Mouse (Mus musculus): ENCODE data around the gene Atcay. TPM values are rescaled to one million over a fixed set of nuclear protein-coding genes. Genes with fewer than 3 reads are reported as not detected.

Gene Atcay
- total and polyA plus RNA-seq, 3 experiments, result 0.11 TPM; not detected in 2

DNA sequence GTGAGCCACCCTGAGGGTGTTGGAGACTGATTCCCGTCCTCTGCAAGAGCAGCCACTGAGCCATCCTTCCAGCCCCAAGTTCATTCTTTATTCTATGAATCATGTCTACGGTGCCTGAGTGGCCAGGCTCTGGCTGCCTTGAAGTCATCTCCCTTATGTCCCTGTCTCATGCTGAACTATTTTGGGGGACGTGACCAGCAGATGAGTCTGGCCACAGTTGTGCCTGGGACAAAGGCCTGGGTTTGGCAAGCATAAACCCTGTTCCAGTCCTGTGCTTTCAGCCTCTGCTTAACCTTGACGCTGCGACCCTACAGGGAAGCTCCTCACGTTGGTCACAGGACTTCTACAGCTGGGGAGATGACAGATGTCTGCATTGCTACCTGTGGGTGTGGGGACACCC is 33.3 kb downstream of the Atcay start:
- no peak for ATAC-seq (ENCODE audit: extremely low read depth, insufficient number of reproducible peaks, low FRiP score, poor library complexity, severe bottlenecking)
- H3K9me3 ChIP-seq (replicated peaks), result no peaks in the 10 kb centered on the region
- H3K27me3 ChIP-seq (ENCODE audit: insufficient read depth, low read length), result peaks cover 59% of the 10 kb centered on the region
- H3K4me3 ChIP-seq (ENCODE audit: low read depth, low read length), result no peak overlapping the region
- peaks cover 29% of the 10 kb centered on the region for H3K4me1 ChIP-seq (ENCODE audit: insufficient read depth, low read depth, low read length)
- peaks cover 9% of the 10 kb centered on the region for H3K36me3 ChIP-seq (replicated peaks)
- DNase-seq (ENCODE audit: low spot score), result no peak
- TF ChIP-seq GATA1 (IDR thresholded peaks at IDR 0.05; ENCODE audit: borderline replicate concordance, low read length) (no peak), CTCF (IDR thresholded peaks at IDR 0.05; ENCODE audit: low read depth, low read length) (no peak), GATA2 (IDR thresholded peaks at IDR 0.05; ENCODE audit: borderline replicate concordance, low read depth, low read length) (no peak), POLR2AphosphoS5 (IDR thresholded peaks at IDR 0.05; ENCODE audit: insufficient replicate concordance, low read depth, low read length) (no peak), TAL1 (conservative IDR thresholded peaks at IDR 0.05; ENCODE audit: low read depth, low read length) (no peak)

GRCm38 (mm10) chr10:81196470-81197065 is 34.1 kb downstream of the Atcay start:
- DNase-seq (ENCODE audit: low spot score) (no peak), ATAC-seq (ENCODE audit: extremely low read depth, insufficient number of reproducible peaks, low FRiP score, poor library complexity, severe bottlenecking) (no peak)
- Histone ChIP-seq H3K4me1 (ENCODE audit: insufficient read depth, low read depth, low read length) (peaks cover 36% of the 10 kb centered on the region), H3K4me3 (ENCODE audit: low read depth, low read length) (no peak overlapping the region), H3K36me3 (replicated peaks) (peaks cover 17% of the 10 kb centered on the region), H3K9me3 (replicated peaks) (no peaks in the 10 kb centered on the region), H3K27me3 (ENCODE audit: insufficient read depth, low read length) (peaks cover 57% of the 10 kb centered on the region)
- TF ChIP-seq CTCF (IDR thresholded peaks at IDR 0.05; ENCODE audit: low read depth, low read length), result no peak
- no peak for TF ChIP-seq POLR2AphosphoS5 (IDR thresholded peaks at IDR 0.05; ENCODE audit: insufficient replicate concordance, low read depth, low read length)
- no peak for TF ChIP-seq GATA2 (IDR thresholded peaks at IDR 0.05; ENCODE audit: borderline replicate concordance, low read depth, low read length)
- no peak for TF ChIP-seq TAL1 (conservative IDR thresholded peaks at IDR 0.05; ENCODE audit: low read depth, low read length)
- TF ChIP-seq GATA1 (IDR thresholded peaks at IDR 0.05; ENCODE audit: borderline replicate concordance, low read length), result no peak

GRCm38 (mm10) chr10:81195300-81195699 is 35.3 kb downstream of the Atcay start:
- Histone ChIP-seq H3K9me3 (replicated peaks) (no peaks in the 10 kb centered on the region), H3K4me3 (ENCODE audit: low read depth, low read length) (no peak overlapping the region), H3K4me1 (ENCODE audit: insufficient read depth, low read depth, low read length) (peaks cover 42% of the 10 kb centered on the region), H3K27me3 (ENCODE audit: insufficient read depth, low read length) (peaks cover 47% of the 10 kb centered on the region), H3K36me3 (replicated peaks) (peaks cover 29% of the 10 kb centered on the region)
- DNase-seq (ENCODE audit: low spot score), result no peak
- ATAC-seq (ENCODE audit: extremely low read depth, insufficient number of reproducible peaks, low FRiP score, poor library complexity, severe bottlenecking), result no peak
- no peak for TF ChIP-seq CTCF (IDR thresholded peaks at IDR 0.05; ENCODE audit: low read depth, low read length)
- no peak for TF ChIP-seq POLR2AphosphoS5 (IDR thresholded peaks at IDR 0.05; ENCODE audit: insufficient replicate concordance, low read depth, low read length)
- no peak for TF ChIP-seq GATA2 (IDR thresholded peaks at IDR 0.05; ENCODE audit: borderline replicate concordance, low read depth, low read length)
- TF ChIP-seq TAL1 (conservative IDR thresholded peaks at IDR 0.05; ENCODE audit: low read depth, low read length), result no peak
- no peak for TF ChIP-seq GATA1 (IDR thresholded peaks at IDR 0.05; ENCODE audit: borderline replicate concordance, low read length)

- Histone ChIP-seq H3K36me3 (replicated peaks) (peaks cover 39% of the 10 kb centered on the region), H3K9me3 (replicated peaks) (no peaks in the 10 kb centered on the region), H3K4me3 (ENCODE audit: low read depth, low read length) (no peak overlapping the region), H3K27me3 (ENCODE audit: insufficient read depth, low read length) (peaks cover 37% of the 10 kb centered on the region), H3K4me1 (ENCODE audit: insufficient read depth, low read depth, low read length) (peaks cover 50% of the 10 kb centered on the region)
- ATAC-seq (ENCODE audit: extremely low read depth, insufficient number of reproducible peaks, low FRiP score, poor library complexity, severe bottlenecking), result no peak
- DNase-seq (ENCODE audit: low spot score), result no peak
- TF ChIP-seq TAL1 (conservative IDR thresholded peaks at IDR 0.05; ENCODE audit: low read depth, low read length) (no peak), GATA2 (IDR thresholded peaks at IDR 0.05; ENCODE audit: borderline replicate concordance, low read depth, low read length) (no peak), CTCF (IDR thresholded peaks at IDR 0.05; ENCODE audit: low read depth, low read length) (no peak), POLR2AphosphoS5 (IDR thresholded peaks at IDR 0.05; ENCODE audit: insufficient replicate concordance, low read depth, low read length) (no peak), GATA1 (IDR thresholded peaks at IDR 0.05; ENCODE audit: borderline replicate concordance, low read length) (no peak)
Observed at GRCm38 (mm10) chr10:81193991-81194774, 36.5 kb downstream of the Atcay start.

GRCm38 (mm10) chr10:81192968-81193501 is 37.6 kb downstream of the Atcay start:
- H3K4me3 ChIP-seq (ENCODE audit: low read depth, low read length), result peak overlapping the region; percentile 75
- H3K27me3 ChIP-seq (ENCODE audit: insufficient read depth, low read length), result peaks cover 32% of the 10 kb centered on the region
- ATAC-seq (ENCODE audit: extremely low read depth, insufficient number of reproducible peaks, low FRiP score, poor library complexity, severe bottlenecking), result no peak
- 0 out of 2 replicates have a peak, but pooled peaks have one; percentile 74 for TF ChIP-seq POLR2AphosphoS5 (IDR thresholded peaks at IDR 0.05; ENCODE audit: insufficient replicate concordance, low read depth, low read length)
- no peak for TF ChIP-seq GATA2 (IDR thresholded peaks at IDR 0.05; ENCODE audit: borderline replicate concordance, low read depth, low read length)
- TF ChIP-seq TAL1 (conservative IDR thresholded peaks at IDR 0.05; ENCODE audit: low read depth, low read length), result no peak
- TF ChIP-seq CTCF (IDR thresholded peaks at IDR 0.05; ENCODE audit: low read depth, low read length), result no peak
- TF ChIP-seq GATA1 (IDR thresholded peaks at IDR 0.05; ENCODE audit: borderline replicate concordance, low read length), result no peak
- H3K4me1 ChIP-seq (ENCODE audit: insufficient read depth, low read depth, low read length), result peaks cover 50% of the 10 kb centered on the region
- peaks cover 48% of the 10 kb centered on the region for H3K36me3 ChIP-seq (replicated peaks)
- DNase-seq (ENCODE audit: low spot score), result no peak
- no peaks in the 10 kb centered on the region for H3K9me3 ChIP-seq (replicated peaks)

All from G1E (cell line).